Mouse (Mus musculus): ENCODE measurements around the gene Tagln. TPM values are rescaled to one million over a fixed set of nuclear protein-coding genes. Genes with fewer than 3 reads are reported as not detected.

Tagln gene
- polyA plus RNA-seq, 1 experiment from 2014 or later, result 10.3 TPM

DNA sequence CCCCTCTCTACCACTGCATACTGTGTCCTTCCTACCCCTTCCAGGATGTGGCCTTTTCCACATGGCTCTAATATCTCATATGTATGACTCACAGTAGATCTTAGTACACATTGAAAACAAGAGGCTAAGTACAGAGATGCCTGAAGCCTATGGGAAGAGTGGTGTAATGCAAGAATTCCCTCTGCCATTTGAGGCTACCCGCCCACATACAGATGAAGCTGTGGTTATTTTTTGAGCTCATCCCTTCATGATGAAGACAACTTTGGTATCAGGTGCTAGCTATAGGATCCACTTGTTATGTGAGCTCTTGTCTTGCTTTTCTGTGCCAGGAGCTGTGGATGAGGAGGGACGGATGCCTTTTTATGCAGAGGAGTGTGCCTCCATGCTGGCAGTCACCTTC is 20.2 kb downstream of the Tagln start:
- no peak for DNase-seq (ENCODE audit: low spot score)
- WGBS, result 98% methylated on average over 2 of the region's 2 CpGs
- H3K9me3 ChIP-seq (ENCODE audit: control insufficient read depth, low read length), result no peaks in the 10 kb centered on the region
- no peak overlapping the region for H3K9ac ChIP-seq
- H3K27ac ChIP-seq, result no peak overlapping the region
- no peak overlapping the region for H3K4me2 ChIP-seq (replicated peaks)
- peaks cover 8% of the 10 kb centered on the region; the same call in 1 of the 2 replicates for H3K4me1 ChIP-seq (replicated peaks; ENCODE audit: control insufficient read depth, insufficient read depth, low read length)
- no peak overlapping the region for H3K4me3 ChIP-seq (replicated peaks; ENCODE audit: low read length)
- H3K36me3 ChIP-seq (replicated peaks; ENCODE audit: control insufficient read depth, insufficient read depth), result peaks cover 98% of the 10 kb centered on the region
- ATAC-seq (ENCODE audit: low FRiP score), result no peak
- no peaks in the 10 kb centered on the region for H3K27me3 ChIP-seq (ENCODE audit: control insufficient read depth, insufficient read depth, low read length)

- Histone ChIP-seq H3K9ac (no peak overlapping the region), H3K27ac (no peak overlapping the region), H3K27me3 (ENCODE audit: control insufficient read depth, insufficient read depth, low read length) (no peaks in the 10 kb centered on the region), H3K4me3 (replicated peaks; ENCODE audit: low read length) (no peak overlapping the region), H3K36me3 (replicated peaks; ENCODE audit: control insufficient read depth, insufficient read depth) (peaks cover 80% of the 10 kb centered on the region), H3K9me3 (ENCODE audit: control insufficient read depth, low read length) (no peaks in the 10 kb centered on the region), H3K4me1 (replicated peaks; ENCODE audit: control insufficient read depth, insufficient read depth, low read length) (peaks cover 11% of the 10 kb centered on the region), H3K4me2 (replicated peaks) (no peak overlapping the region)
- WGBS, result 64% methylated on average over 1 of the region's 1 CpGs
- DNase-seq (ENCODE audit: low spot score) (peak; percentile 44), ATAC-seq (ENCODE audit: low FRiP score) (no peak)
These were observed 24.2 kb downstream of the Tagln start for GRCm38 (mm10) chr9:45911673-45912072.

DNA sequence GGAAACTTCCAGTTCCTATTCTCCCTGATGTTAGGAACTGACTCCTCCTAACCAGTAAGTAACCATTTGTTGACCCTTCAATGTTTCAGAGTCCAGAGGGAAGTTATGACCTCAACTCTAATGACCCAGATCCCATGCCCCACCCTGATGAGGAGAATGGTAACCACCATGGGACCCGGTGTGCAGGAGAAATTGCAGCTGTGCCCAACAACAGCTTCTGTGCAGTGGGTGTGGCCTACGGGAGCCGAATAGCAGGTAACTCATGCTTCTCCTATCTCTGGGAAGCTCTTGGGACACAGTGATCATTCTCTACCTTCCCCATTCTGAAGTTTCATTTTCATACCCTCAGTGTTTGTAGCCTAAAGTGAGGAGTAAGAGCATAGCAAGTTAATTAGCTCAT is 24.9 kb downstream of the Tagln start:
- ATAC-seq (ENCODE audit: low FRiP score) (no peak), DNase-seq (ENCODE audit: low spot score) (no peak)
- H3K4me1 ChIP-seq (replicated peaks; ENCODE audit: control insufficient read depth, insufficient read depth, low read length), result peaks cover 11% of the 10 kb centered on the region
- no peaks in the 10 kb centered on the region for H3K27me3 ChIP-seq (ENCODE audit: control insufficient read depth, insufficient read depth, low read length)
- H3K4me2 ChIP-seq (replicated peaks), result no peak overlapping the region
- H3K9me3 ChIP-seq (ENCODE audit: control insufficient read depth, low read length), result no peaks in the 10 kb centered on the region
- WGBS, result 97% methylated on average over 3 of the region's 3 CpGs
- H3K36me3 ChIP-seq (replicated peaks; ENCODE audit: control insufficient read depth, insufficient read depth), result peaks cover 73% of the 10 kb centered on the region
- H3K9ac ChIP-seq, result no peak overlapping the region
- H3K27ac ChIP-seq, result no peak overlapping the region
- H3K4me3 ChIP-seq (replicated peaks; ENCODE audit: low read length), result no peak overlapping the region

DNA sequence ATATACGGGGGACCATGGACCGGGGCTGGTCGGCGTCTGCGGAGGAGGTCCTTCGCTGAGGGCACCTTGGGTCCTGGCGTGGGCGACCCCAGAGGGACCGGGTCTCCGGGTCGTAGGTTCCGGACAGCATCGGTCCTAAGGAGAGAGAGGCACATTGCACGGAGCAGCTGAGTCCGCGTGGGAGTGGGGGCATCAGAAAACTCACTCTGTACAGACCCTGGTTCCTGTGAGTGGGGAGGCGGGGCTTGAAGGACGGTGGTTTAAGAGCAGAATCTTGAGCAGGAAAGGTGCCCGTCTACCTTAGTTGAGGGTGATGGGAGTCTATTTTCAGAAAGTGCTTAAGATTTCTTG is 28.8 kb downstream of the Tagln start:
- Histone ChIP-seq H3K9ac (peak overlapping the region; percentile 91), H3K9me3 (ENCODE audit: control insufficient read depth, low read length) (no peaks in the 10 kb centered on the region), H3K4me1 (replicated peaks; ENCODE audit: control insufficient read depth, insufficient read depth, low read length) (peaks cover 27% of the 10 kb centered on the region), H3K4me3 (replicated peaks; ENCODE audit: low read length) (peak overlapping the region; percentile 80), H3K4me2 (replicated peaks) (peak overlapping the region; percentile 84), H3K27me3 (ENCODE audit: control insufficient read depth, insufficient read depth, low read length) (no peaks in the 10 kb centered on the region), H3K36me3 (replicated peaks; ENCODE audit: control insufficient read depth, insufficient read depth) (peaks cover 47% of the 10 kb centered on the region), H3K27ac (peak overlapping the region; percentile 96)
- no peak for ATAC-seq (ENCODE audit: low FRiP score)
- 0% methylated on average over 19 of the region's 19 CpGs for WGBS
- no peak for DNase-seq (ENCODE audit: low spot score)

DNA sequence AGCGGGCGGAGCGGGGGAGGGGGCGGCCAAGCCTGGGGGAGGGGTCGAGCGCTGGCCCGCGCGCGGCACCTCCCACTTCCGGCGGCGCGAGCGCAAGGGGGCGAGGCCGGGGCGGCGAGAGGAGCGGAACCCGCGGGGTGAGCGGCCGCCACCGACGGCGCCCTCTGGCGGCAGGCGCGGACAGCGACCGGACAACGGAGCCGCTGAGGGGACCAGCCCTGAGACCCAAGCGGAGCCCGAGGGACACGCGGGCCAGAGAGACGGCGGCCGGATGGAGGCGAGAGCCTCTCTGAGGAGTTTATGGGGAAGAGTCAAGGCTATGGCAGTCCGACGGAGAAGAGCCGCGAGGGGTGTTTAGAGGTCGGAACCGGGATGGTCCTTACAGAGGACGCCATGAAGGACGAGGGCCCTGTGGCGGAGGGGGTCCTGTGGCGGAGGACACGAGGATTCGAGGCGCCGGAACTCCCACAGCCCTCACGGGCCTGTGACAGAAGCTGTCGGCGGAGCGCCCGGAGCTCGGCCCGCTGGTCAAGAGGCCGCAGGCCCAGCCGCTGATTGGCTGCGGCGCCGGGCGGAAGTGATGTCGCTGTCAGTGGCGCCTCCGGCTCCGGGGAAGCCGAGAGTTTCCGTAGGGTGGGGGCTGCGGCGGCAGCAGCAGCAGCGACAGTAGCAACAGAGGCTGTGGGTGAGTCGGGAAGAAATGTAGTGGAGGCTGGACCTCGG is 29.3 kb downstream of the Tagln start, which contains the start of the genes Pcsk7 and Rnf214:
Gene Pcsk7, plus strand, starts transcription at position 143 of the 723 bp plus-strand sequence.
Gene Rnf214, minus strand, starts transcription at position 557 of the 723 bp plus-strand sequence.
- ATAC-seq (ENCODE audit: low FRiP score), result peak; percentile 92
- H3K27ac ChIP-seq, result peak within 1 kb of the TSS; percentile 96
- peak; percentile 94 for DNase-seq (ENCODE audit: low spot score)
- H3K4me3 ChIP-seq (replicated peaks; ENCODE audit: low read length), result peak within 1 kb of the TSS; percentile 80
- H3K9ac ChIP-seq, result peak within 1 kb of the TSS; percentile 91
- no peaks in the 10 kb centered on the region for H3K9me3 ChIP-seq (ENCODE audit: control insufficient read depth, low read length)
- H3K4me1 ChIP-seq (replicated peaks; ENCODE audit: control insufficient read depth, insufficient read depth, low read length), result peaks cover 27% of the 10 kb centered on the region
- H3K27me3 ChIP-seq (ENCODE audit: control insufficient read depth, insufficient read depth, low read length), result no peaks in the 10 kb centered on the region
- H3K4me2 ChIP-seq (replicated peaks), result peak within 1 kb of the TSS; percentile 84
- H3K36me3 ChIP-seq (replicated peaks; ENCODE audit: control insufficient read depth, insufficient read depth), result peaks cover 47% of the 10 kb centered on the region
- under 1% methylated on average over 75 of the region's 80 CpGs for WGBS

GRCm38 (mm10) chr9:45905811-45906237 is 30.0 kb downstream of the Tagln start:
- H3K9me3 ChIP-seq (ENCODE audit: control insufficient read depth, low read length), result no peaks in the 10 kb centered on the region
- H3K4me2 ChIP-seq (replicated peaks), result peak overlapping the region; percentile 84
- peak overlapping the region; percentile 80 for H3K4me3 ChIP-seq (replicated peaks; ENCODE audit: low read length)
- under 1% methylated on average over 16 of the region's 27 CpGs for WGBS
- peaks cover 27% of the 10 kb centered on the region for H3K4me1 ChIP-seq (replicated peaks; ENCODE audit: control insufficient read depth, insufficient read depth, low read length)
- peak overlapping the region; percentile 96 for H3K27ac ChIP-seq
- peak; percentile 51; the same call in 1 of the 2 replicates for ATAC-seq (ENCODE audit: low FRiP score)
- H3K9ac ChIP-seq, result peak overlapping the region; percentile 91
- peaks cover 47% of the 10 kb centered on the region for H3K36me3 ChIP-seq (replicated peaks; ENCODE audit: control insufficient read depth, insufficient read depth)
- no peak for DNase-seq (ENCODE audit: low spot score)
- no peaks in the 10 kb centered on the region for H3K27me3 ChIP-seq (ENCODE audit: control insufficient read depth, insufficient read depth, low read length)

DNA sequence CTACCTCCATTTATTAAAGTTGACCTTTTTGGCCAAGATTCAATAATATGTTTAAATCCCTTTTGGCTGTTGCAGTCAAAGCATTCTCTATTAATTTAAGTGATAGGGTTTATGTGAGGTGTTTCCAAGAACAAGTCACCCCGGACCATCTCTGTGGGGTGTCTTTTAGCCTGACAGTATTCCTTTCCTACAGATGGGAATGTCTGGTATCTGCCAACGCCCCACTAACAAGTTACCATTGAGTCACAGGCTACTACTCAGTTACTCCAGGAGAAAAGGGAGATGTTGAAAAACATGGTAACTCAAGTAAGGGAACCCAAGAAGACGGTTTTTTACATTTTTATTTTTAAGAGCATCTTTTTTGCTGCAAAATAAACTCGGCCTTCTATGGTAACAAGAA is 30.7 kb downstream of the Tagln start:
- DNase-seq (ENCODE audit: low spot score) (no peak), ATAC-seq (ENCODE audit: low FRiP score) (no peak)
- 56% methylated on average over 4 of the region's 4 CpGs for WGBS
- no peaks in the 10 kb centered on the region for H3K27me3 ChIP-seq (ENCODE audit: control insufficient read depth, insufficient read depth, low read length)
- H3K4me1 ChIP-seq (replicated peaks; ENCODE audit: control insufficient read depth, insufficient read depth, low read length), result peaks cover 27% of the 10 kb centered on the region
- H3K36me3 ChIP-seq (replicated peaks; ENCODE audit: control insufficient read depth, insufficient read depth), result peaks cover 45% of the 10 kb centered on the region
- no peaks in the 10 kb centered on the region for H3K9me3 ChIP-seq (ENCODE audit: control insufficient read depth, low read length)
- H3K27ac ChIP-seq, result peak overlapping the region; percentile 96
- H3K9ac ChIP-seq, result peak overlapping the region; percentile 91
- peak overlapping the region; percentile 80 for H3K4me3 ChIP-seq (replicated peaks; ENCODE audit: low read length)
- peak overlapping the region; percentile 84 for H3K4me2 ChIP-seq (replicated peaks)

DNA sequence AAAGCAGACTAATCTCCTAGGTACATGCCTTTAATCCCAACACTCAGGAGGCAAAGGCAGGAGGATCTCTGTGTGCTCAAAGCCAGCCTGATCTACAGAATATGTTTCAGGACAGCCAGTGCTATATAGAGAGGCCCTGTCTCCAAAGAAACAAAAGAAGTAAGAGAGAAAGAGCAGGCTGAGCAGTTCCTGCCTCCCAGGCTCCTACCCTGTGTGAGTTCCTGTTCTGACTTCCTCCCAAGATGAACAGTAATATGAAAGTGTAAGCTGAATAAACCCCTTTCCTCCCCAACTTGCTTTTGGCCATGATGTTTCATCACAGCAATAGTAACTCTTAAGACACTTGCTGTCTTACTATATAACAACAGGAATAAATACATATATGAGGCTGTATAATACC is 42.2 kb downstream of the Tagln start:
- DNase-seq (ENCODE audit: low spot score), result no peak
- ATAC-seq (ENCODE audit: low FRiP score), result no peak
- peaks cover 98% of the 10 kb centered on the region for H3K36me3 ChIP-seq (replicated peaks; ENCODE audit: control insufficient read depth, insufficient read depth)

More for the DNA sequence above, 42.2 kb downstream of the Tagln start:
- Histone ChIP-seq H3K4me1 (replicated peaks; ENCODE audit: control insufficient read depth, insufficient read depth, low read length) (no peaks in the 10 kb centered on the region), H3K4me3 (replicated peaks; ENCODE audit: low read length) (no peak overlapping the region), H3K9ac (no peak overlapping the region), H3K9me3 (ENCODE audit: control insufficient read depth, low read length) (no peaks in the 10 kb centered on the region), H3K27me3 (ENCODE audit: control insufficient read depth, insufficient read depth, low read length) (no peaks in the 10 kb centered on the region), H3K4me2 (replicated peaks) (no peak overlapping the region), H3K27ac (no peak overlapping the region)
